Mouse (Mus musculus) leukemia stem cell, adult 10-12 weeks (primary cell): Measurements from ENCODE around the gene Myod1. TPM values are rescaled to one million over a fixed set of nuclear protein-coding genes. Genes with fewer than 3 reads are reported as not detected.

Experiments
- polyA plus RNA-seq: library from polyadenylated mRNA; stranded (reverse); fragments of >175 nt; gene quantifications from 2 replicates; pipeline ENCODE4 v1.2.3, GENCODE M21; 2012; ENCODE audit warnings: low replicate concordance

Gene Myod1
- polyA plus RNA-seq, result not detected in 2 replicates

GRCm38 (mm10) chr7:46376172-46377007 is at the start of gene Myod1:
Myod1 (plus strand) TSS chr7:46376474.

GRCm38 (mm10) chr7:46396231-46396927 is 20.1 kb downstream of the Myod1 start, which contains the start of gene Kcnc1:
Kcnc1 (plus strand) TSS chr7:46396497.

Other genes with a start within 250 kb of the Myod1 start
- not detected in 2 replicates for gene Abcc8, start 196.4 kb upstream of the Myod1 start, polyA plus RNA-seq
- gene Ush1c, start 138.0 kb upstream of the Myod1 start, polyA plus RNA-seq, result not detected in 2 replicates
- not detected in 2 replicates for gene Otog, start 135.5 kb upstream of the Myod1 start, polyA plus RNA-seq
- gene Kcnc1, start 20.0 kb downstream of the Myod1 start, polyA plus RNA-seq, result 0.32 and 0.68 TPM in 2 replicates